Mouse (Mus musculus) liver, embryonic 11.5 days (tissue): ENCODE results near the gene Cry2. TPM values are rescaled to one million over a fixed set of nuclear protein-coding genes. Genes with fewer than 3 reads are reported as not detected.

Source experiments
- ATAC-seq: fragments of 200-750 bp; cut with Nextera tagmentation; replicated peaks from 2 replicates; pipeline ENCODE4 v1.8.0; 2017; ENCODE audit warnings: moderate number of reproducible peaks, mild to moderate bottlenecking, moderate TSS enrichment, moderate library complexity; ENCODE audit not compliant: low FRiP score
- DNase-seq: peaks from one replicate; pipeline ENCODE4 v3.0.0-alpha.2; 2017; ENCODE audit warnings: low spot score
- H3K27ac ChIP-seq: fragments of 300-500 bp; sonication (generic); 2 replicates; pipeline ENCODE4 v1.5.1; 2014; ENCODE audit warnings: mild to moderate bottlenecking, low read depth, low read length, control low read depth
- H3K27me3 ChIP-seq: fragments of 300-500 bp; sonication (generic); replicated peaks from 2 replicates; pipeline ENCODE4 v1.6.1; 2014; ENCODE audit warnings: low read length, mixed read lengths; ENCODE audit not compliant: control insufficient read depth, insufficient read depth
- H3K36me3 ChIP-seq: fragments of 300-500 bp; sonication (generic); 2 replicates; pipeline ENCODE4 v1.6.1; 2014; ENCODE audit warnings: mild to moderate bottlenecking, low read length, moderate library complexity, mixed read lengths; ENCODE audit not compliant: control insufficient read depth, insufficient read depth
- H3K4me1 ChIP-seq: fragments of 300-500 bp; sonication (generic); replicated peaks from 2 replicates; pipeline ENCODE4 v1.6.1; 2014; ENCODE audit warnings: low read length, mixed read lengths; ENCODE audit not compliant: control insufficient read depth, insufficient read depth
- H3K4me2 ChIP-seq: fragments of 300-500 bp; sonication (generic); 2 replicates; pipeline ENCODE4 v1.6.1; 2014; ENCODE audit warnings: mild to moderate bottlenecking, control low read depth, moderate library complexity
- H3K4me3 ChIP-seq: fragments of 300-500 bp; sonication (generic); 2 replicates; pipeline ENCODE4 v1.5.1; 2014; ENCODE audit warnings: low read depth, low read length, control low read depth
- H3K9ac ChIP-seq: fragments of 300-500 bp; sonication (generic); 2 replicates; pipeline ENCODE4 v1.6.1; 2014; ENCODE audit warnings: low read depth, low read length, control low read depth
- H3K9me3 ChIP-seq: fragments of 300-500 bp; sonication (generic); 2 replicates; pipeline ENCODE4 v1.6.1; 2016; ENCODE audit warnings: low read length, inconsistent platforms, mixed read lengths; ENCODE audit not compliant: control insufficient read depth
- WGBS: fragments of 180-500 bp; shearing (Covaris S2); extraction: QIAGEN DNeasy Blood & Tissue Kit; methylation state at CpG from one replicate; pipeline ENCODE4 v1.1.7; 2014; 5-methylcytosine and 5-hydroxymethylcytosine counted together
- polyA plus RNA-seq: library from polyadenylated mRNA; unstranded; fragments of >200 nt; fragmentation: Nextera tagmentation; extraction: Ambion mirVana; gene quantifications from 2 replicates; pipeline ENCODE4 v1.2.1, GENCODE M21; 2014

The Cry2 gene
- polyA plus RNA-seq, 1 experiment from 2014 or later: 22.5 TPM

GRCm38 (mm10) chr2:92430723-92431541 lies 2.9 kb downstream of the Cry2 start:
- H3K4me2 ChIP-seq: peak overlapping the region; percentile 77
- DNase-seq (no peak), ATAC-seq (peak; percentile 56)
- no peaks in the 10 kb centered on the region for H3K27me3 ChIP-seq
- H3K36me3 ChIP-seq: no peaks in the 10 kb centered on the region
- H3K4me3 ChIP-seq: peak overlapping the region; percentile 35
- H3K9me3 ChIP-seq: no peaks in the 10 kb centered on the region
- no peak overlapping the region for H3K27ac ChIP-seq
- peaks cover 38% of the 10 kb centered on the region for H3K4me1 ChIP-seq
- H3K9ac ChIP-seq: peak overlapping the region; percentile 4; the same call in 1 of the 2 replicates
- 50% methylated on average over 21 of the region's 21 CpGs for WGBS

GRCm38 (mm10) chr2:92430089-92430488 lies 3.8 kb downstream of the Cry2 start:
- peaks cover 38% of the 10 kb centered on the region for H3K4me1 ChIP-seq
- no peak for DNase-seq
- H3K4me2 ChIP-seq: no peak overlapping the region
- no peak overlapping the region for H3K9ac ChIP-seq
- no peak for ATAC-seq
- 58% methylated on average over 2 of the region's 2 CpGs for WGBS
- H3K27ac ChIP-seq: no peak overlapping the region
- H3K27me3 ChIP-seq: no peaks in the 10 kb centered on the region
- H3K36me3 ChIP-seq: no peaks in the 10 kb centered on the region
- H3K9me3 ChIP-seq: no peaks in the 10 kb centered on the region
- no peak overlapping the region for H3K4me3 ChIP-seq

- Histone ChIP-seq H3K4me3 (no peak overlapping the region), H3K4me2 (no peak overlapping the region; the same call in 1 of the 2 replicates), H3K9ac (no peak overlapping the region), H3K9me3 (no peaks in the 10 kb centered on the region), H3K27ac (no peak overlapping the region), H3K4me1 (peaks cover 38% of the 10 kb centered on the region), H3K36me3 (peaks cover 7% of the 10 kb centered on the region), H3K27me3 (no peaks in the 10 kb centered on the region)
- DNase-seq: no peak
- WGBS: 66% methylated on average over 6 of the region's 6 CpGs
- 0 out of 2 replicates have a peak, but pooled peaks have one; percentile 33 for ATAC-seq
Observed at GRCm38 (mm10) chr2:92427882-92428281, 6.0 kb downstream of the Cry2 start.

- Histone ChIP-seq H3K4me3 (no peak overlapping the region), H3K4me1 (peaks cover 25% of the 10 kb centered on the region), H3K27me3 (no peaks in the 10 kb centered on the region), H3K27ac (no peak overlapping the region), H3K36me3 (peaks cover 15% of the 10 kb centered on the region), H3K9ac (no peak overlapping the region), H3K9me3 (no peaks in the 10 kb centered on the region), H3K4me2 (no peak overlapping the region)
- 87% methylated on average over 3 of the region's 3 CpGs for WGBS
- ATAC-seq: no peak
- no peak for DNase-seq
Observed at GRCm38 (mm10) chr2:92426426-92426825, 7.4 kb downstream of the Cry2 start.

GRCm38 (mm10) chr2:92425366-92425765 lies 8.5 kb downstream of the Cry2 start:
- Histone ChIP-seq H3K4me1 (peaks cover 15% of the 10 kb centered on the region), H3K36me3 (peaks cover 25% of the 10 kb centered on the region)
- no peak for ATAC-seq

GRCm38 (mm10) chr2:92424462-92425308 lies 9.2 kb downstream of the Cry2 start:
- no peak overlapping the region for H3K4me2 ChIP-seq
- peaks cover 10% of the 10 kb centered on the region for H3K4me1 ChIP-seq
- 0 out of 2 replicates have a peak overlapping the region, but pooled peaks have one; percentile 36 for H3K27ac ChIP-seq
- no peak overlapping the region for H3K9ac ChIP-seq
- H3K27me3 ChIP-seq: no peaks in the 10 kb centered on the region
- no peak overlapping the region for H3K4me3 ChIP-seq
- no peak for DNase-seq
- no peak for ATAC-seq
- no peaks in the 10 kb centered on the region for H3K9me3 ChIP-seq
- H3K36me3 ChIP-seq: peaks cover 27% of the 10 kb centered on the region
- 89% methylated on average over 9 of the region's 9 CpGs for WGBS

More at GRCm38 (mm10) chr2:92425366-92425765, 8.5 kb downstream of the Cry2 start:
- H3K4me3 ChIP-seq: no peak overlapping the region
- no peak overlapping the region for H3K27ac ChIP-seq
- no peak overlapping the region for H3K4me2 ChIP-seq
- no peaks in the 10 kb centered on the region for H3K27me3 ChIP-seq
- 90% methylated on average over 4 of the region's 4 CpGs for WGBS
- no peaks in the 10 kb centered on the region for H3K9me3 ChIP-seq
- DNase-seq: no peak
- H3K9ac ChIP-seq: no peak overlapping the region

GRCm38 (mm10) chr2:92423702-92424461 lies 10.0 kb downstream of the Cry2 start:
- WGBS: 88% methylated on average over 9 of the region's 9 CpGs
- Histone ChIP-seq H3K4me3 (no peak overlapping the region), H3K27ac (no peak overlapping the region), H3K4me1 (peaks cover 7% of the 10 kb centered on the region), H3K9ac (no peak overlapping the region), H3K4me2 (no peak overlapping the region), H3K27me3 (no peaks in the 10 kb centered on the region), H3K9me3 (no peaks in the 10 kb centered on the region), H3K36me3 (peaks cover 35% of the 10 kb centered on the region)
- DNase-seq: no peak
- no peak for ATAC-seq

GRCm38 (mm10) chr2:92423156-92423555 lies 10.7 kb downstream of the Cry2 start:
- no peak overlapping the region for H3K27ac ChIP-seq
- 88% methylated on average over 9 of the region's 9 CpGs for WGBS
- DNase-seq: no peak

More at GRCm38 (mm10) chr2:92423156-92423555, 10.7 kb downstream of the Cry2 start:
- H3K4me1 ChIP-seq: peaks cover under 1% of the 10 kb centered on the region
- no peaks in the 10 kb centered on the region for H3K27me3 ChIP-seq
- H3K4me3 ChIP-seq: no peak overlapping the region
- no peak for ATAC-seq
- H3K4me2 ChIP-seq: no peak overlapping the region
- no peaks in the 10 kb centered on the region for H3K9me3 ChIP-seq
- H3K9ac ChIP-seq: no peak overlapping the region
- peaks cover 35% of the 10 kb centered on the region for H3K36me3 ChIP-seq
